Mouse (Mus musculus): ENCODE measurements at regions not wholly inside any gene's neighbourhood (a gene's known extent, or its start where the extent isn't known, plus 50 kb on each side); places are given as distances from the start of the nearest gene placed in this dataset.

DNA sequence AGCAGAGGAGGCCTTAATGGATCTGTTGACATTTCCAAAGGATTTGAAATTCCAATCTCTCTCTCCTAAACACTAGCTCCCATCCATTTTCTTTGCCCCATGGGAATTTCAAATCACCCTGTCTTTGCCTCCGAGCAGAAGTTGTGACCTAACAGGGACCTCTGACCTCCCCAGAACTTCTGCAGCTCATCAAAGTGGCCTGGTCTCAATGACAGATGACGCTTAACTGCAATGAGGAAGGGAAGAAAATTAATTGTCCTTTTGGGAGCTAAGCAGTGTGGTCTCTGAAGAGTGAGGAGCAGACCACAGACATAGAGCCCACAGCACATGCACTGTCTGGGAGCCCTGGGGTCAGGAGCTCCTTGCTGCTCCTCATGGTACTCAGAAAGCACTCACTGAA, 155.3 kb downstream of the Tox3 start:
- TF ChIP-seq POLR2A (IDR thresholded peaks at IDR 0.05; ENCODE audit: borderline replicate concordance, extremely low read depth, insufficient read depth, insufficient read length, poor library complexity, severe bottlenecking): no peak
- no peak for TF ChIP-seq CTCF (IDR thresholded peaks at IDR 0.05; ENCODE audit: borderline replicate concordance, extremely low read depth, insufficient read depth, insufficient read length)
